Mouse (Mus musculus): Measurements from ENCODE around the gene 6030452D12Rik.

DNA sequence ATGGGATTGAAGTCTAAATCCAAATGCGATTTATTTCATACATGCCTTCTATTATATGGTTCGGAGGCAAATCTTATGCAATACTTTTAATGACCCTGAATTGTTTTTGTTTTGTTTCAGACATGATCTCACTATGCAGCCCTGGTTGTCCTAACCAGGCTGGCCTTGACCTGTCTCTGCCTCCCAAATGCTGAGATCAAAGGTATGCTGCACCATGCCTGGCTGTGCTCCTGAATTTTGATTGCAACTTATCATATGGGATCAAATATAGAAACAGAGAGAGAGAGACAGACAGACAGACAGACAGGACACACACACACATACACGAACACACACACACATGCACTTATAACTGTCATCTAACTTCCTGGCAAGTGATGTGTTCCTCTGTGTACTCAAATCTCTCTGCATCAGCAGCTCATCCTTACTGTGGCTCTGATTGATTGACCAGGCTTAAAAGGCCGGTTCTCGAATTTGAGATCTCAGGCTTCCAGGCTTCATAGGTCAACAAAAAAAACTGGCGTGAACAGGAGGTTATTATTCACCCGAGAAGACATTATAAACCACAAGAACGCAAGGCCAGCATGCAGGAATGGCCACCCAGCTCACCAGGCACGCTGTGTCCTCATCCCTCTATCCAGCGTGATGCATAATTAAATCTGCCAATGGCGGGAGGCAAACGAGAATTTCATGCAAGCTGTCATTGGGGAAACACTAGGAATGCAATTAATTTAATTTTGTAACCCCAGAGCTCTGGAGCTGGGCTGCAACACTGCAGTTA lies 47.4 kb upstream of the 6030452D12Rik start:
- TF ChIP-seq POLR2A (IDR thresholded peaks at IDR 0.05; ENCODE audit: borderline replicate concordance, control insufficient read depth, low read depth, low read length) (no peak), CTCF (IDR thresholded peaks at IDR 0.05; ENCODE audit: control insufficient read depth, insufficient read depth, low read length) (no peak)
